Mouse (Mus musculus) layer of hippocampus, adult 2 months (tissue): ENCODE data around the gene Psmd13. TPM values are rescaled to one million over a fixed set of nuclear protein-coding genes. Genes with fewer than 3 reads are reported as not detected.

ENCODE experiments used
- DNase-seq, 2 experiments: peaks; one replicate each; pipeline ENCODE4 v3.0.0; 2022; ENCODE audit warnings: low spot score in 2 of 2
- H3K27ac ChIP-seq: fragments of 200-600 bp; 2 replicates; pipeline ENCODE4 v1.8.1; 2022
- H3K4me3 ChIP-seq: fragments of 200-600 bp; 2 replicates; pipeline ENCODE4 v1.8.1; 2022; ENCODE audit warnings: mild to moderate bottlenecking
- CTCF ChIP-seq: fragments of 200-600 bp; conservative IDR thresholded peaks from 2 replicates; pipeline ENCODE4 v1.8.1; 2022; ENCODE audit warnings: antibody characterized with exemption, mild to moderate bottlenecking, moderate library complexity
- total RNA-seq, 2 experiments: library from RNA; stranded (reverse); gene quantifications; 2 replicates each; pipeline ENCODE4 v1.2.3; 2021

Psmd13 gene
- total RNA-seq, 2 experiments from 2014 or later = 111 to 113 TPM

GRCm38 (mm10) chr7:140846676-140847075 is 35.1 kb upstream of the Psmd13 start:
- H3K4me3 ChIP-seq = no peak overlapping the region
- no peak for TF ChIP-seq CTCF
- no peak for DNase-seq
- no peak overlapping the region for H3K27ac ChIP-seq

GRCm38 (mm10) chr7:140847755-140848580 is 33.8 kb upstream of the Psmd13 start, which contains the start of gene Odf3:
Gene Odf3 (plus strand): TSS chr7:140847805.
- DNase-seq = no peak
- H3K27ac ChIP-seq = no peak within 1 kb of the TSS
- no peak within 1 kb of the TSS for H3K4me3 ChIP-seq
- TF ChIP-seq CTCF = no peak

GRCm38 (mm10) chr7:140848591-140848990 is 33.2 kb upstream of the Psmd13 start:
- DNase-seq = no peak
- Histone ChIP-seq H3K27ac (no peak overlapping the region), H3K4me3 (no peak overlapping the region)
- TF ChIP-seq CTCF = no peak

GRCm38 (mm10) chr7:140851916-140852315 is 29.9 kb upstream of the Psmd13 start:
- Histone ChIP-seq H3K27ac (no peak overlapping the region), H3K4me3 (no peak overlapping the region)
- no peak for DNase-seq
- TF ChIP-seq CTCF = no peak

- Histone ChIP-seq H3K27ac (no peak overlapping the region), H3K4me3 (no peak overlapping the region)
- DNase-seq = no peak
- no peak for TF ChIP-seq CTCF
These were observed 28.4 kb upstream of the Psmd13 start for GRCm38 (mm10) chr7:140853386-140853785.

- no peak for DNase-seq
- Histone ChIP-seq H3K27ac (no peak overlapping the region), H3K4me3 (no peak overlapping the region)
- TF ChIP-seq CTCF = no peak
These were observed 27.3 kb upstream of the Psmd13 start for GRCm38 (mm10) chr7:140854483-140854882.

GRCm38 (mm10) chr7:140855181-140855580 is 26.6 kb upstream of the Psmd13 start:
- peak overlapping the region; percentile 74 for H3K4me3 ChIP-seq
- DNase-seq = no peak
- peak overlapping the region; percentile 97 for H3K27ac ChIP-seq
- no peak for TF ChIP-seq CTCF

GRCm38 (mm10) chr7:140855860-140856784 is 25.6 kb upstream of the Psmd13 start, which contains the start of gene Gm45785:
Gene Gm45785 (minus strand): TSS chr7:140856331.
- H3K4me3 ChIP-seq = peak within 1 kb of the TSS; percentile 74

GRCm38 (mm10) chr7:140856785-140857549 is 24.8 kb upstream of the Psmd13 start, which contains the start of gene Ric8a:
Gene Ric8a (plus strand): TSS chr7:140856957.
- Histone ChIP-seq H3K4me3 (peak within 1 kb of the TSS; percentile 74), H3K27ac (peak within 1 kb of the TSS; percentile 97)
- peak; percentile 86 to 87 for DNase-seq
- TF ChIP-seq CTCF = no peak

More at GRCm38 (mm10) chr7:140855860-140856784, 25.6 kb upstream of the Psmd13 start, which contains the start of gene Gm45785:
- peak; percentile 79 to 89 for DNase-seq
- peak within 1 kb of the TSS; percentile 97 for H3K27ac ChIP-seq
- TF ChIP-seq CTCF = no peak; the same call in 1 of the 2 replicates

GRCm38 (mm10) chr7:140857550-140858505 is 23.9 kb upstream of the Psmd13 start, which contains the start of gene Bet1l:
Gene Bet1l (minus strand): TSS chr7:140857577.
- TF ChIP-seq CTCF = no peak
- peak within 1 kb of the TSS; percentile 97 for H3K27ac ChIP-seq
- DNase-seq = no peak

GRCm38 (mm10) chr7:140858746-140859145 is 23.0 kb upstream of the Psmd13 start:
- no peak overlapping the region for H3K27ac ChIP-seq
- no peak for DNase-seq
- peak overlapping the region; percentile 74 for H3K4me3 ChIP-seq
- TF ChIP-seq CTCF = no peak

More at GRCm38 (mm10) chr7:140857550-140858505, 23.9 kb upstream of the Psmd13 start, which contains the start of gene Bet1l:
- peak within 1 kb of the TSS; percentile 74 for H3K4me3 ChIP-seq
